Mouse (Mus musculus) adrenal gland, postnatal 10 days (tissue): ENCODE measurements at regions not wholly inside any gene's neighbourhood (a gene's known extent, or its start where the extent isn't known, plus 50 kb on each side); places are given as distances from the start of the nearest gene placed in this dataset.
"Not testable (repeated sequence)": the region's sequence is repeated elsewhere in the genome, so short reads cannot be mapped to it uniquely, and the experiment has no call there.

Experiments used
- DNase-seq: peaks from one replicate; pipeline ENCODE4 v3.0.0; 2021; ENCODE audit warnings: mixed read lengths

GRCm38 (mm10) chr10:68961376-68961775, 189.9 kb upstream of the Rhobtb1 start:
- DNase-seq, result no peak

DNA sequence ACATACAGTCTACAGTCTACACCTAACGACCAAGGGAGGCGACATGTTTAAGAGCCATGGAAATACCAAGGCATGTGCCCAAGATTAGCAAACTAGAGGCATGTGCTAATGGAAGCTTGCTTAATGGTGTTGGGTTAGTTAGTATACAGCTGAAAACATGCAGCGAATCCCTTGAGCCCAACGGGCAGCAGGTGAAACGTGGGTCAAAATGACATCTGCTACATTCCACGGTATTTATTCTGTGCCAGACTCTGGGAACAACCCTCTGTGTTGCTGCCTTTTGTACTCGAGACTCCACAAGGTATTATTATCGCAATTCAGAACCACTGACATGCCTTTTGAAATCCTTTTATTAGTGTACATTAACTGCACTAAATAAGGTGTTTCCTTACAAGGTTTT, 188.1 kb upstream of the Rhobtb1 start:
- no peak for DNase-seq

GRCm38 (mm10) chr10:68965271-68965670, 186.0 kb upstream of the Rhobtb1 start:
- DNase-seq, result no peak

DNA sequence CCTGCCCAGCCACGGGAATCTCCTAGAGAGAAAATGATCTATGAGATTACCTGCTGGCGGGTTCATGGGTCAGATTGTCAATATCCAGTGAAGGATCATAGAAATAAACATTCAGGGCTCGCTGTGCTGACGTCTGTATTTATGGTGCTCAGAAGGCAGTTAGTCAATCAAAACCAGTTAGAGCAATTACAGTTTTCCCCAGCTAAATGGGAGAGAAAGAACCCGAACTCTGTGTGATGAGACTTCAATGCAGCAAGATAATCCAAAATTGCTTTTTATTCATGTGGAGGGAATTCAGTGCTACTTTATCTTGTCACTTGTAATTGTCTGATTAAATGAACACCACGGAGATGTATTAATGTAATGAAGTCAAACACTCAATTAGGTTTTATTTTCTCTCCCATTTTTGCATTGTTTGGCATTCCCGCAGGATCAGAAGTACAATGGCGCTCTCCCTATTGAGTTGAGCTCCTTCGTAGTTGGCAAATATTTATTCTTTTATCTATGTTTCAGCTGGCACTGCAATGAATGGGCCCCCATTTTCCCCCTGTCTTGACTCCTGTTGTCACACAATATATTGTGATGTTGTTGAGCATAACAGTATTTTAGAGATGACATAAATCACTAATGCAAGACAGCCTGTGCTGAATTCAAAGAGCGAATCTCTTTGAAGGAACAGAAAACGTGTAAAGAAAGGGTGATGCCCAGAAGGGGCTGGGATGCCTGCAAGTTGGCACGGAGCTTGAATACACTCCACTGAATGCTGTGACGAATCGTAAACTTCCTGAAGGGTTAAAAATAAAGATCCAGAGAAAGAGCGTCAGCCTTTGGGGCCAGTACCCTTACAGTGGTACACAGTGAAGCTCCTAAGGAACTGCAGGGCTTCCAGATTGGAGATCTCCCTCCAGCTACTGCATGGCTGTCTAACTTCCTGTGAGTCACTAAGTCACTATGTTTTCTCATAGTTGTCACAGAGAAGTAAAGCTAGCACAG, 183.0 kb upstream of the Rhobtb1 start:
- DNase-seq, result no peak

DNA sequence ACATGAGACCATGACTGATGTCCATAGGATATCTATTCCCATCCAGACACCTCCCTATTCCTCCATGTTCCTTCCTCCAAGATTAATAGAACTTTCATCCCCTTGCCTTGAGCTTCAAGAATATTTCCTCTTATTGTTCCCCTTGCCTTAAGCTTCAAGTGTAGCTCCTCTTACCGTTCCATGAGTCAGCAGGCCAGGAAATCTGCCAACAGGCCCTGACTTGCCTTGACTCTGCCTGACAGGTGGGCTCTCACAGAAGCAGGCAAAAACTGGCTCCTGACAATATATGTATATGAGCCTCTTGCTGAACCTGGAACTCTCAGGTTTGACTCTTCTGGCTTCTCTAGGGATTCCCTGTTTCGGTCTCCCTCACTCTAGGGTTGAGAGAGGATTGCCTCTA, 180.7 kb upstream of the Rhobtb1 start:
- no peak for DNase-seq

DNA sequence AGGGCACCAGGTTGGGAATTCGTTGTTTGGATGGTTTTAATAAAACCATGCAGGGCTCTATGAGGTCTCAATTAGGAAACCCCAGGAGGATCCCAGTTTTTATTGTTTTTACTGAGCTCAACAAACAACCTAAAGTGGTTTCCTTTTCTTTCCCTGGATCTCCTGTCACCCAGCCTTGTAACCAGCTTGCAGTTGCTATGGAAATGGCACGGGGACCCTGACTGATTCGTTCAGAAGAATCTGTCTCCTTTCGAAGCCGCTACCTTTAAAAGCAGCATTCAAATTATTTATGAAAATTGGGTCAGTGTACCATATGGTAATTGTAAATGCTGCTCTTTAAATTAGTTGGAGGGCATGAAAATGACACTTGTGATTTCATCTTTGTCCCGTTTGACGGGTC, 176.5 kb upstream of the Rhobtb1 start:
- no peak for DNase-seq

DNA sequence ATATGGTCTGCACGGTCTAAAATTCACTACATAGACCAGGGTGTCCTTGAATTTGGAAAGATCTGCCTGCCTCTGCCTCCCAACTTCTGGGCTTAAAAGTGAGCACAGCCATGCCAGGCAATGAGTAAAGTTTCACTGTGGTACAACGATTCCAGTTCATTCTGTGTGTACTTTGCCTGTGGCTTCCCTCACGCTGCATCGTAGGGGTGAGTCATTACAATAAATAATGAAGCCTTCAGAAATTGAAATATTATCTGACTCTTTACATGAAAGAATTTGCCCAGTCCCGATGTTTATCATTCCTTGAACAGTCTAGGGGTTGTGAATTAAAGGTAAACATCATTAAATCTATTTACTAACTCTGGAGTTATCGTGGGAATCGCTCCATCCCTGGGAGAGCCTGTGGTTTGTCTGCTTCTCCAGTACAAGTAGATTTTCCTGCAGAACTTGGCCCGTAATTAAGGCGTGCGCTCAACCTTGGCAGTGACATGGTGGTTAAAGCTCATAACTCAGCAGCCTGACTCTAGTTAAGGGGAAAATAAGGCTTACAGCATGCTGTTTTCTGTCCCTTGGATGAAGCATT, 174.7 kb upstream of the Rhobtb1 start:
- DNase-seq, result peak; percentile 42

DNA sequence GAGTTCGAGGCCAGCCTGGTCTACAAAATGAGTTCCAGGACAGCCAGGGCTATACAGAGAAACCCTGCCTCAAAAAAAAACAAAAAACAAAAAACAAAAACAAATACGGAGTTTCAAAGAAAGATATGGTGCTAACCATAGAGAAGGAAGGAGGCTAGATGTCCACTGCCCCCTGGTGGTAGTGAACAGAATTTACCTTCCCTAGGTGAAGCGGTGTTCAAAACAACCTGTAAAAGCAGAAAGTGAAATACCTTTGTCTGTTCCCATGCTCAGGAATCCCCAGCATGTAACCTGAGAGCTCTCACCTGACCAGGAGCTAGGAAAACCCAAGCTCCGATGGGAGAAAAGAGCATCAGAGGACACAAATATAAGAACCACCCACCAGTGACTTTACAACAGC, 173.1 kb upstream of the Rhobtb1 start:
- peak; percentile 45 for DNase-seq

DNA sequence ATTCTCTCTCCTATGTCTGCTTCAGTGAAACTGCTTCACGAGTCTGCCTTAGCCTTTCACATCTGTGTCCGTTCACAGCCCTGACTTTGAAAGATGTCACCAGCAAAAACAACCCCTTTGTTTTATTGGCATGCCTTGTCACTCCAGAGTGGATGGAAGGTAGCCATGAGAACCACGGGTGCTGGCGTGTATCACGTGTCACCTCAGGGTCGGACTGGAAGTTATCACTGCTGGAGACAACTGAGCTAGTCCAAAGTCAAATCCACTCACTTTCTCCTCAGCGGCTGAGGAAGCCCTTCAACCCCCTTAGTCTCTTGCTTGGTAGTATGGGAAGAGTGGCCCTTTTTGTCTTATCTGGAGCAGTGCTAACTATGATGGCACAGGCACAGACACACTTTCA, 171.3 kb upstream of the Rhobtb1 start:
- no peak for DNase-seq

DNA sequence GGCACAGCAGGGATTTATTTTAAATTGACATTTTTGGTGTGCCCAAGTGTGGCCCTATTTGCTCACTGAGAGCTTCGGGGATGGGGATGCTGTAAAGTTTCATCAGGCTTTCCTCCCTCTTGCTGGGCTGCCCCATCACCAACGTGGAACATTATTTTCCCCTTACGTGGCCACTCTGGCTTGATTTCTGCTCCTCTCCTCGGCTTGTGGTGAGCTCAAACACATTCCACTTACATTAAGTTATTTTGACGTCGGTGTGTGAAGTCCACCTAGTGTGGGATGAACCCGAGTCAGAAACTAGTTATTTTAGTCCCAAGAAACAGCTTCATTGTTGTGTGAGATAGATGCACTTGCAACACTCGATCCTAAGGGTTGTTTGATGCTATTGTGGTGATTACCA, 168.9 kb upstream of the Rhobtb1 start:
- no peak for DNase-seq

GRCm38 (mm10) chr10:68990584-68990983, 160.7 kb upstream of the Rhobtb1 start:
- no peak for DNase-seq

GRCm38 (mm10) chr10:68999610-69000009, 151.6 kb upstream of the Rhobtb1 start:
- no peak for DNase-seq

DNA sequence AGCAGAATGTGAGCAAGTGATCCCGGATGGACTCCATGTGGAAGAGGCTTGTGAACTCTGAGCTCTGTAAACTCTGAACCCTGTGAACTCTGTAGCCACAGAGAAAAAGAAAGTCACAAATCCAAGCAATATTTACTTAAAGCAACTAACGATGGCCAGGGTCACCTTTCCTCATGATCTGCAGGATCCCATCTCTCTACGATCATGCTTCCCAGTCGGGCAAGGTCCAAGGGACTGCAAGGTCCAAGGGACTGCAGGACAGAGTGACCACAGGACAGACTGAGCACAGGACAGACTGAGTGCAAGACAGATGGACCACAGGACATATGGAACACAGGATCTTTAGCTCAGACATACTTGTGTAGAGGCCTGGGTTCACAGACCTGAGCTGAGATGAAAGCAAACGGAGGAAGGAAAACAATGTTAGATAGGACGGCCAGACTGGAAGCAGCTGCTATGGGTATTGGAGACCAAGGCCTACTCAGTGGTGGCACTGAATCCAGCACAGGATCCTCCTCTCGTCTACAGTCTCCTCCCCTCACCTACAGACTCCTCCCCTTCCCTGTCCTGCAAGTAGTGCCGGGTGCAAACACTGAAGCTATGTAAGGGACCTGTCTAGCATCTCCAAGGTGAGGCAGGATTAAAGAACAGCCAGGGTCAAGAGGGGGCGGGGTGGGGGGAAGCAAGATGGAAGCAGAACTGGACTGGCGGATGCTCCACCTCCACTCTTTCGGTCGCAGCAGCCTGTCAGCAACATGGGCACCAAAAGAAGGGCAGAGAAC, 149.4 kb upstream of the Rhobtb1 start:
- DNase-seq, result no peak

GRCm38 (mm10) chr10:69005199-69005872, 145.9 kb upstream of the Rhobtb1 start:
- DNase-seq, result peak; percentile 88

- not testable (repeated sequence) for DNase-seq
These were observed 142.6 kb upstream of the Rhobtb1 start for GRCm38 (mm10) chr10:69008679-69009078.

GRCm38 (mm10) chr10:69020811-69021743, 130.2 kb upstream of the Rhobtb1 start:
- DNase-seq, result no peak

- no peak for DNase-seq
These were observed 117.8 kb upstream of the Rhobtb1 start for GRCm38 (mm10) chr10:69033410-69033809.

GRCm38 (mm10) chr10:69034390-69035120, 116.7 kb upstream of the Rhobtb1 start:
- no peak for DNase-seq

DNA sequence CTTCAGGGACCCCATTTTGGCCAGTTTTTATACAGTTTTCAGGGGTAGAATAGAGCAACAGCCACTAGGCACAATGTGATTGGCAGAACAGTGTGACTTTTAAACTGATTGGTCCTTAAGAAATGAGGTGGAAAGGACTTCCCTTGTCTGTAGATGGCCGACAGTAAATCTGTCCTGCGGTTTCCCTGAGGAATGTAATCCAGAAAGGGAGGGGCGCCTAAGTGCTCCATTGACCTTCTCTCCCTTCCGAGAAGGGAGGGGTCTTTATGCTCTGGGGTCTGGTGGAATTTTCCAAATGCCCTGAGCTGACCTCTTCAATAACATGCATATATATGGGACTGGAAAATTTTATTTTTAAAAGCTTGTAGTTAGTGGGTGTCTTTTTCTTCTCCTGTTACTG, 115.7 kb upstream of the Rhobtb1 start:
- not testable (repeated sequence) for DNase-seq

DNA sequence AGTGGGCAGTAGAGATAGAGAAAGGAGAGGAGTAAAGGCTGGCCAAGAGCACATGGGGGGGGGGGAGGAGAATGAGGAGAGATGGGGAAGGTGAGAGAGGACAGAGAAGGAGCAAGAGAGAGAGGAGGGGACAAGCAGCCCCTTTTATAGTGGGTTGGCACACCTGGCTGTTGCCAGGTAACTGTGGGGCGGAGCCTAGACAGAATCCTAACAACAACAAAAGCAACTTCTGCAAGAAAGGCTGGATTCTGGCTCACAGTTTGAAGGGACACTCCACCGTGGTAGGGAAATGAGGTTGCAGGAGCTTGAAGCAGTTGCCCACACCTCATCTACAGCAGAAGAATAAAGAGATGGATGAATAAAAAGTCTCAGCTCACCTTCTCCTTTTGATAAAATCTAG, 115.1 kb upstream of the Rhobtb1 start:
- no peak for DNase-seq
